Mouse (Mus musculus): ENCODE measurements around the gene Edaradd. TPM values are rescaled to one million over a fixed set of nuclear protein-coding genes. Genes with fewer than 3 reads are reported as not detected.

The Edaradd gene
- polyA plus RNA-seq, 1 experiment from 2014 or later, result 0.06 TPM

- Histone ChIP-seq H3K27ac (no peak overlapping the region), H3K9me3 (replicated peaks) (no peaks in the 10 kb centered on the region), H3K4me1 (replicated peaks) (no peaks in the 10 kb centered on the region), H3K27me3 (no peaks in the 10 kb centered on the region), H3K4me2 (no peak overlapping the region), H3K9ac (no peak overlapping the region), H3K4me3 (replicated peaks) (no peak overlapping the region), H3K36me3 (no peaks in the 10 kb centered on the region)
- whole genome bisulfite sequencing (ENCODE audit: insufficient replicate concordance), result 66% methylated on average over 9 of the region's 9 CpGs
- DNase-seq (no peak), ATAC-seq (ENCODE audit: low read depth) (no peak)
These were observed 8.9 kb downstream of the Edaradd start for GRCm38 (mm10) chr13:12511189-12511965.

DNA sequence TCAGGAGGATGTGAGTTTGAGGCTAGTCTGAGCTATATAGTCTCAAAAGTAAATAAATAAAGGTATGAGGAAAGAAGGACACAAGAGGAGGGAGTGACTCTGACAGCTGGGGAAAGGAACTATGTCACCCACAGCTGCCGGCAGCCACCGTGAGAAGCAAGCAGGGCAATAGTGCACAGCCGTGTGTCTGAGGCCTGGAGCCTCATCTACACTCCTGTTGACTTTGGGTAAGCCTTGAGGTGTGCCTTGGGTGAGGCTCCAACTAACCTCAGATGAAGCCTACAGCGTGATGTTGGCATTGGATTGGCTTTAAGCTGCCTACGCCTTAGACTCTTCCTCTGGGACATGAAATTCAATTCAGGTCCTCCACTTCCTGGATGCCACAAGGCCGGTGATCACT, 10.2 kb downstream of the Edaradd start:
- Histone ChIP-seq H3K9me3 (replicated peaks) (no peaks in the 10 kb centered on the region), H3K9ac (no peak overlapping the region), H3K4me2 (no peak overlapping the region), H3K4me1 (replicated peaks) (peaks cover 9% of the 10 kb centered on the region), H3K4me3 (replicated peaks) (no peak overlapping the region), H3K36me3 (no peaks in the 10 kb centered on the region), H3K27me3 (no peaks in the 10 kb centered on the region), H3K27ac (no peak overlapping the region)
- DNase-seq (no peak), ATAC-seq (ENCODE audit: low read depth) (no peak)
- 81% methylated on average over 6 of the region's 6 CpGs for WGBS (ENCODE audit: insufficient replicate concordance)

GRCm38 (mm10) chr13:12507426-12507825, 12.8 kb downstream of the Edaradd start:
- Histone ChIP-seq H3K4me1 (replicated peaks) (peaks cover 23% of the 10 kb centered on the region), H3K27ac (no peak overlapping the region), H3K4me3 (replicated peaks) (no peak overlapping the region), H3K27me3 (no peaks in the 10 kb centered on the region), H3K9me3 (replicated peaks) (no peaks in the 10 kb centered on the region), H3K36me3 (no peaks in the 10 kb centered on the region), H3K4me2 (no peak overlapping the region), H3K9ac (no peak overlapping the region)
- WGBS (ENCODE audit: insufficient replicate concordance), result 47% methylated on average over 6 of the region's 6 CpGs
- no peak for ATAC-seq (ENCODE audit: low read depth)
- no peak for DNase-seq

- Histone ChIP-seq H3K4me1 (replicated peaks) (peaks cover 26% of the 10 kb centered on the region), H3K4me3 (replicated peaks) (no peak overlapping the region), H3K4me2 (no peak overlapping the region), H3K9ac (no peak overlapping the region), H3K27me3 (no peaks in the 10 kb centered on the region), H3K36me3 (no peaks in the 10 kb centered on the region), H3K9me3 (replicated peaks) (no peaks in the 10 kb centered on the region), H3K27ac (no peak overlapping the region)
- ATAC-seq (ENCODE audit: low read depth), result peak; percentile 19; the same call in 1 of the 2 replicates
- WGBS (ENCODE audit: insufficient replicate concordance), result 50% methylated on average over 3 of the region's 3 CpGs
- DNase-seq, result no peak
These were observed 14.9 kb downstream of the Edaradd start for GRCm38 (mm10) chr13:12505359-12505758.

DNA sequence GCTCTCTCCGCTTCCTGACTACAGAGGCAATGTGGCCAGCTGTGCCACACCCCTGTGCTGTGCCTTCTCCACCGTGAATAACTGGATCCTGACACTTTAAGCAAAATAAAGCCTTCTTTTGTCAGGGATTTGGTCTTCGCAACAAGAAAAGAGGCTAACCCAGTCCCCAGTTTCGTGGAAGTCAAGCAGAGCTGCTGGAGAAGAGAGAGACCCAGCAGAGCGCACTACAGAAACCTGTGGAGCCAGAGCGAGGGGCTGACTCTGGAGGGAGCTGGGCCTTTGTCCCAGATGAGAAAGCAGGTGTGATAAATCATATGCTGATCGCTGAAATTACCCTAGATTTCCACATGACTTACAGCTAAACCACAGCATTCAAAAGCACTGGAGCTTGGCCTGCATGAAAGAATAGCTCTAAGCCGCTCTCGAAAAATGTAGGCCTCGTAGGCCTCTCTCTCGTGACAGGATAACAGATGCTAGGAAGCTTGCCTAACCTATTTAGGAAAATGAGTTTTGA, 16.9 kb downstream of the Edaradd start:
- 66% methylated on average over 11 of the region's 11 CpGs for WGBS (ENCODE audit: insufficient replicate concordance)
- no peak overlapping the region for H3K4me2 ChIP-seq
- no peaks in the 10 kb centered on the region for H3K9me3 ChIP-seq (replicated peaks)
- H3K27me3 ChIP-seq, result no peaks in the 10 kb centered on the region
- peak overlapping the region; percentile 13; the same call in 1 of the 2 replicates for H3K9ac ChIP-seq
- H3K4me3 ChIP-seq (replicated peaks), result no peak overlapping the region
- ATAC-seq (ENCODE audit: low read depth) (no peak), DNase-seq (no peak)
- peaks cover 26% of the 10 kb centered on the region for H3K4me1 ChIP-seq (replicated peaks)
- H3K36me3 ChIP-seq, result no peaks in the 10 kb centered on the region
- H3K27ac ChIP-seq, result no peak overlapping the region

GRCm38 (mm10) chr13:12502665-12503237, 17.5 kb downstream of the Edaradd start:
- H3K9ac ChIP-seq, result peak overlapping the region; percentile 13; the same call in 1 of the 2 replicates
- H3K27me3 ChIP-seq, result no peaks in the 10 kb centered on the region
- H3K4me2 ChIP-seq, result no peak overlapping the region
- peaks cover 26% of the 10 kb centered on the region for H3K4me1 ChIP-seq (replicated peaks)
- peak; percentile 82 for ATAC-seq (ENCODE audit: low read depth)
- WGBS (ENCODE audit: insufficient replicate concordance), result 18% methylated on average over 4 of the region's 4 CpGs
- no peak overlapping the region for H3K27ac ChIP-seq
- H3K9me3 ChIP-seq (replicated peaks), result no peaks in the 10 kb centered on the region
- H3K36me3 ChIP-seq, result no peaks in the 10 kb centered on the region
- DNase-seq, result peak; percentile 57
- no peak overlapping the region for H3K4me3 ChIP-seq (replicated peaks)

DNA sequence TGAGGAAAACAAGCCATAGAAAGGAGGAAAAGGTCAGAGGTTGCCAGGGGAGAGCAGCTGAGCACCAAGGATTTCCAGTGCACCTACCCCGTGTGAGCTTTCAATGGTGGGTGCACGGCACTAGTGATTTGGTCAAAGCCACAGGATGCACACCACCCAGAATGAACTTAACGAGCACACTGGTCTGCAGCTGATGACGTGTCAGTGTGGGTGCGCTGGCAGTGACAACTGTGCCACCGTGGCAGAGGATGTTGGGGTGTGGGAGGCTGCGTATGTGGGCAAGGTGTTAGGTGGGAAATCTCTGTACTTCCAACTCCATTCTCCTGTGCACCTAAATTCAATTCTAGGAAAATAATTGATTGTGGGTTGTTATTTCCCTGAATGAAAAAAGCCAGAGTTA, 21.1 kb downstream of the Edaradd start:
- no peak overlapping the region for H3K9ac ChIP-seq
- no peaks in the 10 kb centered on the region for H3K36me3 ChIP-seq
- ATAC-seq (ENCODE audit: low read depth) (no peak), DNase-seq (no peak)
- H3K4me2 ChIP-seq, result no peak overlapping the region
- H3K4me3 ChIP-seq (replicated peaks), result no peak overlapping the region
- no peaks in the 10 kb centered on the region for H3K27me3 ChIP-seq
- H3K9me3 ChIP-seq (replicated peaks), result no peaks in the 10 kb centered on the region
- no peak overlapping the region for H3K27ac ChIP-seq
- peaks cover 13% of the 10 kb centered on the region for H3K4me1 ChIP-seq (replicated peaks)
- WGBS (ENCODE audit: insufficient replicate concordance), result 75% methylated on average over 7 of the region's 7 CpGs

GRCm38 (mm10) chr13:12497809-12498208, 22.4 kb downstream of the Edaradd start:
- H3K9me3 ChIP-seq (replicated peaks), result no peaks in the 10 kb centered on the region
- no peak overlapping the region for H3K4me2 ChIP-seq
- no peak overlapping the region for H3K9ac ChIP-seq
- H3K4me1 ChIP-seq (replicated peaks), result peaks cover 7% of the 10 kb centered on the region
- 56% methylated on average over 8 of the region's 8 CpGs for WGBS (ENCODE audit: insufficient replicate concordance)
- no peak overlapping the region for H3K27ac ChIP-seq
- H3K27me3 ChIP-seq, result no peaks in the 10 kb centered on the region
- H3K36me3 ChIP-seq, result no peaks in the 10 kb centered on the region
- no peak overlapping the region for H3K4me3 ChIP-seq (replicated peaks)
- DNase-seq (no peak), ATAC-seq (ENCODE audit: low read depth) (no peak)

DNA sequence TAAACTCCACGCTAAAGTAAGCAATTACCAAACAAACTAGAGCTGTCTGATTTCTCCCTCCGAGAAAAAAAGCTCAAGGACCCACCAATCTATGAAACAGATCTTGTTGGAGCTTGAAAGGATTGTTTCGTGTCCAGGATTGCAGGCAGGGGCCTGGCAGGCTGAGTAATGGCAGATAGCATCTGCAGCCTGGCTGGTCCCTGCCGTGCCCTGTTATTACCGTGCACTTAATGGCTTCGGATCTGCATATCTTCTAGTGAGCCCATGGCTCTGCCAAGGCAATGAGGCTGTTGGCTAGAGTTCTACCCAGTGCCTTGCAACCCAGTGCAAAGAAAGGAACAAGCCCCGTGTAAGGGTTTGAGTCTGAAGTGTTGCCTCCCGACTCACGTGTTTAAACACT, 25.5 kb downstream of the Edaradd start:
- no peaks in the 10 kb centered on the region; the same call in 1 of the 2 replicates for H3K4me1 ChIP-seq (replicated peaks)
- DNase-seq (no peak), ATAC-seq (ENCODE audit: low read depth) (no peak)
- no peaks in the 10 kb centered on the region for H3K36me3 ChIP-seq
- H3K4me3 ChIP-seq (replicated peaks), result no peak overlapping the region
- no peak overlapping the region for H3K27ac ChIP-seq
- no peak overlapping the region for H3K9ac ChIP-seq
- H3K9me3 ChIP-seq (replicated peaks), result no peaks in the 10 kb centered on the region
- H3K27me3 ChIP-seq, result no peaks in the 10 kb centered on the region
- 72% methylated on average over 9 of the region's 9 CpGs for WGBS (ENCODE audit: insufficient replicate concordance)
- H3K4me2 ChIP-seq, result no peak overlapping the region

GRCm38 (mm10) chr13:12492515-12492914, 27.7 kb downstream of the Edaradd start:
- no peaks in the 10 kb centered on the region for H3K36me3 ChIP-seq
- no peak overlapping the region for H3K27ac ChIP-seq
- no peak overlapping the region for H3K9ac ChIP-seq
- DNase-seq (no peak), ATAC-seq (ENCODE audit: low read depth) (peak; percentile 55; the same call in 1 of the 2 replicates)
- H3K4me1 ChIP-seq (replicated peaks), result no peaks in the 10 kb centered on the region; the same call in 1 of the 2 replicates
- no peaks in the 10 kb centered on the region for H3K27me3 ChIP-seq
- no peak overlapping the region for H3K4me2 ChIP-seq
- H3K9me3 ChIP-seq (replicated peaks), result no peaks in the 10 kb centered on the region
- H3K4me3 ChIP-seq (replicated peaks), result no peak overlapping the region
- WGBS (ENCODE audit: insufficient replicate concordance), result 59% methylated on average over 3 of the region's 3 CpGs

- Histone ChIP-seq H3K4me2 (no peak overlapping the region), H3K4me3 (replicated peaks) (no peak overlapping the region), H3K9ac (no peak overlapping the region), H3K9me3 (replicated peaks) (no peaks in the 10 kb centered on the region), H3K27ac (no peak overlapping the region), H3K27me3 (no peaks in the 10 kb centered on the region), H3K4me1 (replicated peaks) (no peaks in the 10 kb centered on the region), H3K36me3 (no peaks in the 10 kb centered on the region)
- peak; percentile 46; the same call in 1 of the 2 replicates for ATAC-seq (ENCODE audit: low read depth)
- WGBS (ENCODE audit: insufficient replicate concordance), result 66% methylated on average over 7 of the region's 7 CpGs
- DNase-seq, result no peak
These were observed 34.6 kb downstream of the Edaradd start for GRCm38 (mm10) chr13:12485640-12486039.
